Mouse (Mus musculus) myocyte (in vitro differentiated cells): ENCODE data around the gene Cebpg. TPM values are rescaled to one million over a fixed set of nuclear protein-coding genes. Genes with fewer than 3 reads are reported as not detected.

ENCODE experiments used
- H3K27me3 ChIP-seq: one replicate; pipeline ENCODE4 v1.6.1; 2011; ENCODE audit not compliant: control insufficient read depth, insufficient read depth, insufficient read length
- H3K36me3 ChIP-seq: one replicate; pipeline ENCODE4 v1.6.1; 2011; ENCODE audit not compliant: control insufficient read depth, insufficient read depth
- H3K4me2 ChIP-seq: one replicate; pipeline ENCODE4 v1.6.1; 2011; ENCODE audit warnings: low read depth, control low read depth
- H3K4me3 ChIP-seq: one replicate; pipeline ENCODE4 v1.5.1; 2011; ENCODE audit warnings: mild to moderate bottlenecking, control low read depth, moderate library complexity
- H3K79me2 ChIP-seq: one replicate; pipeline ENCODE4 v1.6.1; 2011; ENCODE audit not compliant: control insufficient read depth, insufficient read depth
- H3ac ChIP-seq: one replicate; pipeline ENCODE4 v1.6.1; 2011; ENCODE audit not compliant: control insufficient read depth, insufficient read length
- CEBPB ChIP-seq: IDR thresholded peaks from 2 replicates; pipeline ENCODE4 v1.6.1; 2011; ENCODE audit warnings: mild to moderate bottlenecking, moderate library complexity; ENCODE audit not compliant: poor library complexity, insufficient read depth, severe bottlenecking
- E2F4 ChIP-seq: IDR thresholded peaks from one replicate; pipeline ENCODE4 v1.6.1; 2011; ENCODE audit warnings: mild to moderate bottlenecking, control low read depth, moderate library complexity; ENCODE audit not compliant: insufficient read depth
- MAX ChIP-seq: IDR thresholded peaks from one replicate; pipeline ENCODE4 v1.6.1; 2011; ENCODE audit warnings: low read depth, mild to moderate bottlenecking, control low read depth
- MYOD1 ChIP-seq, 3 experiments: IDR thresholded peaks; one replicate each; pipeline ENCODE4 v1.6.1; 2011; ENCODE audit warnings: control low read depth in 2 of 3, low read depth in 2 of 3, mild to moderate bottlenecking in 2 of 3, moderate library complexity in 1 of 3; ENCODE audit not compliant: insufficient read length in 2 of 3, control insufficient read depth in 1 of 3
- MYOG ChIP-seq, 3 experiments: IDR thresholded peaks; one replicate each; pipeline ENCODE4 v1.6.1; 2011; ENCODE audit warnings: control low read depth in 2 of 3, low read depth in 2 of 3, mild to moderate bottlenecking in 2 of 3; ENCODE audit not compliant: insufficient read length in 2 of 3, control insufficient read depth in 1 of 3, insufficient read depth in 1 of 3
- POLR2A ChIP-seq: IDR thresholded peaks from one replicate; pipeline ENCODE4 v1.6.1; 2011; ENCODE audit warnings: low read depth, mild to moderate bottlenecking, control low read depth, moderate library complexity; ENCODE audit not compliant: insufficient read length
- POLR2AphosphoS2 ChIP-seq: IDR thresholded peaks from one replicate; pipeline ENCODE4 v1.6.1; 2011; ENCODE audit warnings: low read depth, control low read depth; ENCODE audit not compliant: insufficient read length
- REST ChIP-seq: IDR thresholded peaks from one replicate; pipeline ENCODE4 v1.6.1; 2011; ENCODE audit warnings: mild to moderate bottlenecking, control low read depth, moderate library complexity; ENCODE audit not compliant: insufficient read depth, insufficient read length
- SRF ChIP-seq: IDR thresholded peaks from one replicate; pipeline ENCODE4 v1.6.1; 2011; ENCODE audit warnings: low read depth; ENCODE audit not compliant: control insufficient read depth, insufficient read length
- TCF12 ChIP-seq: IDR thresholded peaks from one replicate; pipeline ENCODE4 v1.6.1; 2011; ENCODE audit warnings: mild to moderate bottlenecking, control low read depth; ENCODE audit not compliant: poor library complexity, insufficient read depth, severe bottlenecking
- TCF3 ChIP-seq: IDR thresholded peaks from one replicate; pipeline ENCODE4 v1.6.1; 2011; ENCODE audit warnings: low read depth, control low read depth; ENCODE audit not compliant: insufficient read length
- USF1 ChIP-seq: IDR thresholded peaks from one replicate; pipeline ENCODE4 v1.6.1; 2011; ENCODE audit warnings: low read depth, mild to moderate bottlenecking, control low read depth, moderate library complexity
- polyA plus RNA-seq: library from polyadenylated mRNA; unstranded; fragments of >200 nt; fragmentation: generic; extraction: Trizol; gene quantifications from one replicate; pipeline ENCODE4 v1.2.1, GENCODE M21; 2012; ENCODE audit warnings: missing spikeins

Gene Cebpg
- polyA plus RNA-seq, 1 experiment = 25.0 TPM

- Histone ChIP-seq H3ac (peak overlapping the region; percentile 99), H3K79me2 (peaks cover 51% of the 10 kb centered on the region), H3K27me3 (no peaks in the 10 kb centered on the region), H3K36me3 (peaks cover 15% of the 10 kb centered on the region), H3K4me2 (peak overlapping the region; percentile 79), H3K4me3 (peak overlapping the region; percentile 95)
- TF ChIP-seq MYOD1 (IDR thresholded peaks at IDR 0.05; ENCODE audit: control insufficient read depth in 1 of 3, insufficient read length in 2 of 3, low read depth in 2 of 3) (no peak), SRF (no peak), CEBPB (peak; percentile 88), E2F4 (no peak), POLR2A (peak; percentile 49), MAX (no peak), REST (no peak), USF1 (no peak), POLR2AphosphoS2 (peak; percentile 63), MYOG (IDR thresholded peaks at IDR 0.05; ENCODE audit: control insufficient read depth in 1 of 3, insufficient read depth in 1 of 3, insufficient read length in 2 of 3, low read depth in 2 of 3) (peak in 1 of 3 experiments; percentile 27), TCF12 (no peak), TCF3 (no peak)
Measured at GRCm38 (mm10) chr7:35055619-35056435, 546 bp downstream of the Cebpg start.

DNA sequence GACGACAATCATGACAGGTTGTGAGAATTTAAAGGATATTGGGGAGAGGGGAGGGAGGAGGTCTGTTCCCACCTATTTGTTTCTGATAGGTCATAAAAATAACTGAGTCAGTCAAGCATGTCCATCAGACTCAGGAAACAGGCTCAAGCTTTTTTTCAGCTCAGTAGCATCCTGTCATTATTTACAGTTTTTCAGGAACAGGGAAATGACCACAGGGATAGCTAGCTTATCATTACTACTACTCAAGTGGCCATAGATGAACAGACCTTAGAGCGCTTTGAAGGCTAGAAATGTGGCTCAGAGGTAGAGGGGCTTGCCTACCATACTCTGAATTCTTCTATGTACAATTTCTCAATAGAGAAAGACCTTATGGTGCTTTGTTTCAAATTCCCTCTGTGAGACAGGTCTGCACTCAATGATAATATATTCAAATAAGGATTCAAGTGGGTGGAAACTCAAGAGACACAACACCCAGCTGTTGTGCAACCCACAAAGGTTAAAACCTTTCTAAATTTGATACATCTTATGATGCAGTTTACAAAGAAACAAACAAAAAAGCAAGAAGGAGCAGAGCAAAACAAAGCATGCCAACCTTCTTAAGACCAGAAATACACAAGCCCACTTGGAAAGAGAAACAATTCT, 1.3 kb downstream of the Cebpg start:
- H3ac ChIP-seq = peak overlapping the region; percentile 99
- H3K4me3 ChIP-seq = peak overlapping the region; percentile 95
- peaks cover 58% of the 10 kb centered on the region for H3K79me2 ChIP-seq
- no peaks in the 10 kb centered on the region for H3K27me3 ChIP-seq
- peak overlapping the region; percentile 79 for H3K4me2 ChIP-seq
- peaks cover 22% of the 10 kb centered on the region for H3K36me3 ChIP-seq
- peak; percentile 47; the same call in 1 of the 2 replicates for TF ChIP-seq CEBPB
- TF ChIP-seq USF1 = no peak

DNA sequence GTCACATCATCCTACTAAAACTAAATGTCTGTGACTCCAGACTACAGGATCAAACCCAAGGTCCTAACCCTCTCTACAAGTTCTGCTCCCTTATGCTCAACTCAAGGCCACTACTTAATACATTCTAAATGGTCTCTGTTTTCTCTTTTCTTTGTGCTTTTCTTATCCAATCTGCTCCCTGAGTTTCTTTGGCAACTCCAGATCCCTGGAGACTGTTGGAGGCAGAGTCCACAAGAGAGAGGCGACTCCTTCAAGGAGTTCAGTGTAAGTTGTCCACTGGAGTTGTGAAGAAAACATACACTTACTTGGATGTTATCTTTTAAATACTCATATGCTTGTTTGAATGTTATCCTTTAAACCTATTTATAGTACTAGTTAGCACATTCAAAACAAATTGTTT, 2.1 kb downstream of the Cebpg start:
- no peaks in the 10 kb centered on the region for H3K27me3 ChIP-seq
- TF ChIP-seq POLR2AphosphoS2 (no peak), REST (no peak), TCF3 (no peak), TCF12 (no peak), MYOG (IDR thresholded peaks at IDR 0.05; ENCODE audit: control insufficient read depth in 1 of 3, insufficient read depth in 1 of 3, insufficient read length in 2 of 3, low read depth in 2 of 3) (no peak), USF1 (no peak), SRF (no peak), MYOD1 (IDR thresholded peaks at IDR 0.05; ENCODE audit: control insufficient read depth in 1 of 3, insufficient read length in 2 of 3, low read depth in 2 of 3) (no peak), CEBPB (no peak), E2F4 (no peak), POLR2A (no peak)
- H3K4me3 ChIP-seq = peak overlapping the region; percentile 95
- H3K79me2 ChIP-seq = peaks cover 67% of the 10 kb centered on the region
- H3ac ChIP-seq = no peak overlapping the region
- H3K4me2 ChIP-seq = peak overlapping the region; percentile 79
- H3K36me3 ChIP-seq = peaks cover 30% of the 10 kb centered on the region

GRCm38 (mm10) chr7:35053161-35053560, 3.2 kb downstream of the Cebpg start:
- peaks cover 39% of the 10 kb centered on the region for H3K36me3 ChIP-seq
- H3K27me3 ChIP-seq = no peaks in the 10 kb centered on the region
- TF ChIP-seq SRF (no peak), TCF3 (no peak), POLR2AphosphoS2 (no peak), REST (no peak), MAX (no peak), TCF12 (no peak), E2F4 (no peak), MYOG (IDR thresholded peaks at IDR 0.05; ENCODE audit: control insufficient read depth in 1 of 3, insufficient read depth in 1 of 3, insufficient read length in 2 of 3, low read depth in 2 of 3) (no peak), CEBPB (no peak), USF1 (no peak), MYOD1 (IDR thresholded peaks at IDR 0.05; ENCODE audit: control insufficient read depth in 1 of 3, insufficient read length in 2 of 3, low read depth in 2 of 3) (no peak)
- peaks cover 78% of the 10 kb centered on the region for H3K79me2 ChIP-seq
- no peak overlapping the region for H3ac ChIP-seq
- no peak overlapping the region for H3K4me2 ChIP-seq
- no peak overlapping the region for H3K4me3 ChIP-seq
